28 mouse cellular contexts compared by ENCODE assay signal in genomic region chr6:18349153-18349858, GRCm38 (mm10).
DNase-seq lines count a peak whose midpoint lies in the region; ATAC-seq and TF ChIP-seq lines count a peak whose summit lies in the region.
"Had no signal": no experiment of that assay in that cellular context is flagged by ENCODE, and none has a peak within 500 bp of the region (broad histone marks: within the 10 kb centered on the region; RNA-seq: fewer than 3 reads in every experiment).

No protein-coding gene starts in this region.

- H3K9ac ChIP-seq in kidney, embryonic 14.5 days (ENCODE audit: low read depth, low read length): no peak overlapping the region
- no peak overlapping the region for H3K9ac ChIP-seq in MEL (ENCODE audit: control insufficient read depth, low read depth, low read length, poor library complexity, severe bottlenecking)
- no peak overlapping the region for H3K9ac ChIP-seq in intestine, embryonic 16.5 days (ENCODE audit: low read depth, low read length)
- H3K9ac ChIP-seq: embryonic facial prominence, embryonic 12.5 days; heart, embryonic 13.5 days; limb, embryonic 12.5 days; liver, embryonic 15.5 days; lung, embryonic 14.5 days; stomach, embryonic 15.5 days had no signal

- no peak for TF ChIP-seq RAD21 in MEL (IDR thresholded peaks at IDR 0.05; ENCODE audit: low read depth, low read length)

- DNase-seq in kidney, postnatal 14 days: no peak
- peak; percentile 11 for DNase-seq in 416B (ENCODE audit: low read depth)
- peak; percentile 49 for DNase-seq in MEL (ENCODE audit: low read depth, low spot score)
- no peak for DNase-seq in spleen, postnatal 36 days (ENCODE audit: low spot score in 2 of 2)
- DNase-seq in lung, postnatal 25 days (ENCODE audit: low spot score): no peak
- no peak for DNase-seq in spleen, postnatal 14 days (ENCODE audit: low spot score in 2 of 2)
- DNase-seq: cerebellum, adult 11 months; cerebellum, adult 9-10 months; gastrocnemius, postnatal 10 days; heart, postnatal 10 days; kidney, postnatal 25 days; lung, embryonic 14.5 days; lung, postnatal 14 days had no signal

- no peak overlapping the region for H3K4me2 ChIP-seq in kidney, embryonic 14.5 days (replicated peaks; ENCODE audit: low read depth, low read length)
- no peak overlapping the region for H3K4me2 ChIP-seq in intestine, embryonic 16.5 days (ENCODE audit: low read depth, low read length)
- H3K4me2 ChIP-seq: embryonic facial prominence, embryonic 12.5 days; heart, embryonic 13.5 days; limb, embryonic 12.5 days; liver, embryonic 15.5 days; lung, embryonic 14.5 days; midbrain, embryonic 11.5 days; stomach, embryonic 15.5 days had no signal

- no peak overlapping the region for H3K4me3 ChIP-seq in kidney, embryonic 14.5 days (ENCODE audit: low read length)
- no peak overlapping the region for H3K4me3 ChIP-seq in MEL (ENCODE audit: control insufficient read depth in 1 of 2, insufficient read depth in 1 of 2, low read depth in 2 of 2, low read length in 2 of 2)
- H3K4me3 ChIP-seq in intestine, embryonic 16.5 days (ENCODE audit: low read length): no peak overlapping the region
- H3K4me3 ChIP-seq: embryonic facial prominence, embryonic 12.5 days; forebrain, embryonic 10.5 days; heart, embryonic 13.5 days; hindbrain, embryonic 10.5 days; layer of hippocampus, adult 2 months; left cerebral cortex, adult 2 months; limb, embryonic 12.5 days; liver, embryonic 15.5 days; stomach, embryonic 15.5 days had no signal

- no peaks in the 10 kb centered on the region for H3K79me2 ChIP-seq in MEL (ENCODE audit: control insufficient read depth, insufficient read depth, low read length, poor library complexity)

- H3K27ac ChIP-seq in kidney, embryonic 14.5 days (ENCODE audit: low read depth, low read length): no peak overlapping the region
- H3K27ac ChIP-seq in MEL (ENCODE audit: control insufficient read depth, low read depth, low read length): no peak overlapping the region
- peak overlapping the region; percentile 25; the same call in 1 of the 2 replicates for H3K27ac ChIP-seq in intestine, embryonic 16.5 days (ENCODE audit: low read length)
- H3K27ac ChIP-seq: embryonic facial prominence, embryonic 12.5 days; forebrain, embryonic 10.5 days; heart, embryonic 13.5 days; hindbrain, embryonic 10.5 days; layer of hippocampus, adult 2 months; left cerebral cortex, adult 2 months; limb, embryonic 12.5 days; liver, embryonic 15.5 days; stomach, embryonic 15.5 days had no signal

- H3K9me3 ChIP-seq in kidney, embryonic 14.5 days (ENCODE audit: control insufficient read depth, low read length): no peaks in the 10 kb centered on the region
- H3K9me3 ChIP-seq in MEL (replicated peaks; ENCODE audit: insufficient read depth, low read length): no peaks in the 10 kb centered on the region
- H3K9me3 ChIP-seq in intestine, embryonic 16.5 days (ENCODE audit: control insufficient read depth, low read length): no peaks in the 10 kb centered on the region
- H3K9me3 ChIP-seq: embryonic facial prominence, embryonic 12.5 days; forebrain, embryonic 10.5 days; heart, embryonic 13.5 days; hindbrain, embryonic 10.5 days; limb, embryonic 12.5 days; liver, embryonic 15.5 days; stomach, embryonic 15.5 days had no signal

- no peak for TF ChIP-seq CTCF in MEL (IDR thresholded peaks at IDR 0.05 in 2 of 3, conservative IDR thresholded peaks at IDR 0.05 in 1 of 3; ENCODE audit: control insufficient read depth in 1 of 3, insufficient read depth in 1 of 3, low read depth in 2 of 3, low read length in 3 of 3, poor library complexity in 1 of 3, severe bottlenecking in 1 of 3)

- no peaks in the 10 kb centered on the region for H3K27me3 ChIP-seq in kidney, embryonic 14.5 days (ENCODE audit: control insufficient read depth, insufficient read depth, low read length)
- peaks cover 0 to 1% of the 10 kb centered on the region in 2 experiments; a peak in 2 of 4 replicates for H3K27me3 ChIP-seq in MEL (ENCODE audit: control insufficient read depth in 1 of 2, insufficient read depth in 2 of 2, low read length in 2 of 2)
- H3K27me3 ChIP-seq in intestine, embryonic 16.5 days (replicated peaks; ENCODE audit: control insufficient read depth, insufficient read depth, low read length): no peaks in the 10 kb centered on the region
- H3K27me3 ChIP-seq: embryonic facial prominence, embryonic 12.5 days; heart, embryonic 13.5 days; limb, embryonic 12.5 days; liver, embryonic 15.5 days; stomach, embryonic 15.5 days had no signal

- no peaks in the 10 kb centered on the region for H3K4me1 ChIP-seq in kidney, embryonic 14.5 days (ENCODE audit: control insufficient read depth, insufficient read depth, low read length)
- no peaks in the 10 kb centered on the region for H3K4me1 ChIP-seq in MEL (ENCODE audit: control insufficient read depth in 1 of 2, insufficient read depth in 2 of 2, low read length in 2 of 2)
- H3K4me1 ChIP-seq in intestine, embryonic 16.5 days (ENCODE audit: control insufficient read depth, insufficient read depth, low read length): no peaks in the 10 kb centered on the region
- H3K4me1 ChIP-seq: embryonic facial prominence, embryonic 12.5 days; heart, embryonic 13.5 days; hindbrain, embryonic 10.5 days; limb, embryonic 12.5 days; liver, embryonic 15.5 days; stomach, embryonic 15.5 days had no signal

- 26% methylated on average over 3 of the region's 3 CpGs for WGBS in kidney, embryonic 14.5 days
- WGBS in intestine, embryonic 16.5 days: 57% methylated on average over 3 of the region's 3 CpGs

- peak; percentile 22 to 43; a peak in 2 of 4 replicates for TF ChIP-seq EP300 in MEL (IDR thresholded peaks at IDR 0.05; ENCODE audit: low read depth in 1 of 2, low read length in 2 of 2)

- no peak for TF ChIP-seq POLR2A in MEL (IDR thresholded peaks at IDR 0.05; ENCODE audit: control insufficient read depth in 1 of 2, insufficient read depth in 1 of 2, low read depth in 1 of 2, low read length in 2 of 2, poor library complexity in 1 of 2)

- H3K36me3 ChIP-seq in kidney, embryonic 14.5 days (ENCODE audit: control insufficient read depth, insufficient read depth, low read length): no peaks in the 10 kb centered on the region
- H3K36me3 ChIP-seq in MEL (ENCODE audit: control insufficient read depth in 1 of 2, insufficient read depth in 2 of 2, low read length in 2 of 2): peaks cover 0 to 3% of the 10 kb centered on the region in 2 experiments; a peak in 1 of 4 replicates
- H3K36me3 ChIP-seq in intestine, embryonic 16.5 days (ENCODE audit: control insufficient read depth, insufficient read depth, low read length): no peaks in the 10 kb centered on the region
- H3K36me3 ChIP-seq: embryonic facial prominence, embryonic 12.5 days; forebrain, embryonic 10.5 days; heart, embryonic 13.5 days; hindbrain, embryonic 10.5 days; limb, embryonic 12.5 days; liver, embryonic 15.5 days; stomach, embryonic 15.5 days had no signal

- ATAC-seq in kidney, embryonic 14.5 days (ENCODE audit: low FRiP score, low TSS enrichment): peak; percentile 81
- ATAC-seq in intestine, embryonic 16.5 days: peak; percentile 80
- ATAC-seq: forebrain, embryonic 16.5 days; hindbrain, embryonic 16.5 days; midbrain, embryonic 16.5 days had no signal

TF ChIP-seq in MEL, 35 proteins besides CTCF, POLR2A, EP300 and RAD21:
- TF ChIP-seq GATA1 (IDR thresholded peaks at IDR 0.05; ENCODE audit: low read depth, low read length): peak; percentile 34; the same call in 1 of the 2 replicates
- 0 out of 2 replicates have a peak, but pooled peaks have one; percentile 20 for TF ChIP-seq TAL1 (IDR thresholded peaks at IDR 0.05; ENCODE audit: low read length)
- peak; percentile 40; the same call in 1 of the 2 replicates for TF ChIP-seq ETS1 (IDR thresholded peaks at IDR 0.05; ENCODE audit: low read depth, low read length)
- TF ChIP-seq CHD2 (IDR thresholded peaks at IDR 0.05; ENCODE audit: low read length): no peak
- TF ChIP-seq BHLHE40 (IDR thresholded peaks at IDR 0.05; ENCODE audit: borderline replicate concordance, low read depth, low read length): peak; percentile 74

Comparison
In these comparisons a context has a peak if more than half of its experiments do, and no peak if none do; other contexts are left out.
1. DNase-seq: peak in 416B (single experiment) and MEL (single experiment); none in kidney, postnatal 14 days (single experiment), spleen, postnatal 36 days (0 of 2), lung, postnatal 25 days (single experiment) and spleen, postnatal 14 days (0 of 2).